Mouse (Mus musculus) midbrain, embryonic 12.5 days (tissue): Measurements from ENCODE around the gene Coil. TPM values are rescaled to one million over a fixed set of nuclear protein-coding genes. Genes with fewer than 3 reads are reported as not detected.
"Not testable (repeated sequence)": the region's sequence is repeated elsewhere in the genome, so short reads cannot be mapped to it uniquely, and the experiment has no call there.

Experiments
- ATAC-seq: fragments of 200-750 bp; cut with Nextera tagmentation; 2 replicates; pipeline ENCODE4 v1.8.0; 2017; ENCODE audit warnings: low read depth, moderate TSS enrichment, moderate library complexity; ENCODE audit not compliant: low FRiP score
- H3K27ac ChIP-seq: fragments of 300-500 bp; sonication (generic); replicated peaks from 2 replicates; pipeline ENCODE4 v1.5.1; 2016; ENCODE audit warnings: mild to moderate bottlenecking
- H3K27me3 ChIP-seq: fragments of 300-500 bp; sonication (generic); 2 replicates; pipeline ENCODE4 v1.6.1; 2016; ENCODE audit warnings: mild to moderate bottlenecking
- H3K36me3 ChIP-seq: fragments of 300-500 bp; sonication (generic); 2 replicates; pipeline ENCODE4 v1.6.1; 2016
- H3K4me1 ChIP-seq: fragments of 300-500 bp; sonication (generic); 2 replicates; pipeline ENCODE4 v1.6.1; 2016
- H3K4me2 ChIP-seq: fragments of 300-500 bp; sonication (generic); replicated peaks from 2 replicates; pipeline ENCODE4 v1.6.1; 2016; ENCODE audit warnings: mild to moderate bottlenecking, moderate library complexity
- H3K4me3 ChIP-seq: fragments of 300-500 bp; sonication (generic); 2 replicates; pipeline ENCODE4 v1.5.1; 2016; ENCODE audit warnings: mild to moderate bottlenecking
- H3K9ac ChIP-seq: fragments of 300-500 bp; sonication (generic); replicated peaks from 2 replicates; pipeline ENCODE4 v1.6.1; 2016; ENCODE audit warnings: mild to moderate bottlenecking, moderate library complexity
- H3K9me3 ChIP-seq: fragments of 300-500 bp; sonication (generic); 2 replicates; pipeline ENCODE4 v1.6.1; 2016; ENCODE audit warnings: mild to moderate bottlenecking
- WGBS: fragments of 180-500 bp; shearing (Covaris S2); methylation state at CpG from one replicate; pipeline ENCODE4 v1.1.7; 2016; 5-methylcytosine and 5-hydroxymethylcytosine counted together
- polyA plus RNA-seq: library from polyadenylated mRNA; unstranded; fragments of >200 nt; fragmentation: Nextera tagmentation; extraction: Ambion mirVana; gene quantifications from 2 replicates; pipeline ENCODE4 v1.2.1, GENCODE M21; 2016

Gene Coil
- polyA plus RNA-seq, 1 experiment from 2014 or later = 32.9 TPM

DNA sequence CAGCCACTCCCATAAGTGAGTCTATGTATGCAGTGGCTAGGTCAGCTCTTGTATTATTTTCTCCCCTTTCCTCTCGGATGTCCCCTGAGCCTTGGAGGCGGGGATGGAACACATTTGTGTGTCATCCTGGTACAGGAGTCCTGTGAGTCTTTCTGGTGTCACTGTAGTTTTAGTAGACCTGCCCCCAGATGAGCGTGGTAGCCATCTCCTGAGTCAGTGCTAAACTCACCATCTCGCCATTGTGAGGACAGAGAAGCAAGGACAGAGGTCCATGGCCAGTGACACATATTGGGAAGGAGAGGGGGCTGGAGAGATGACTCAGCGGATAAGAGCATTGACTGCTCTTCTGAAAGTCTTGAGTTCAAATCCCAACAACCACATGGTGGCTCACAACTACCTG, 7.1 kb downstream of the Coil start:
- 92% methylated on average over 5 of the region's 5 CpGs for WGBS
- H3K4me2 ChIP-seq = no peak overlapping the region
- H3K9me3 ChIP-seq = no peaks in the 10 kb centered on the region
- ATAC-seq = no peak
- H3K27ac ChIP-seq = no peak overlapping the region
- H3K27me3 ChIP-seq = no peaks in the 10 kb centered on the region
- no peak overlapping the region for H3K9ac ChIP-seq
- peaks cover 14% of the 10 kb centered on the region for H3K36me3 ChIP-seq
- peaks cover 12% of the 10 kb centered on the region for H3K4me1 ChIP-seq
- H3K4me3 ChIP-seq = no peak overlapping the region

DNA sequence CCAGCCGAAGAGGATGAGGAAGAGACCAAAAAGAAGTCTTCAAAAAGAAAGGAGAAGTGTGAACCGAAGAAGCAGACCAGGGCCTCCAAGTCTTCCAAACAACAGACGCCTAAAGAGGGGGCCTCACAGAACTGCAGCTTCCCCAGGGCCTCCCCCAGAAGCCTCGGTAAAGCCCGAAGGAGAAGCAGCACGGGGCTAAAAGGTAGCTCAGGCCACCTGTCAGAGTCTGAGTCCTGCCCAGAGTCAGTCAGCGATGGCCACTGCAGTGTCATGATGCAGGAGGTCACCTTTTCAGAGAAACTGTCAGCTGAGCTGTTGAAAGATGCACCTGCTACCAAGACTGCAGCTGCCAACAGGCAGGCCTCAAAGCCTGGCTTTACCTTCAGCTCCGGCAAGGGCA, 11.3 kb downstream of the Coil start:
- Histone ChIP-seq H3K27ac (no peak overlapping the region), H3K9ac (no peak overlapping the region), H3K4me1 (no peaks in the 10 kb centered on the region), H3K4me2 (no peak overlapping the region), H3K27me3 (no peaks in the 10 kb centered on the region), H3K36me3 (peaks cover 50% of the 10 kb centered on the region), H3K4me3 (no peak overlapping the region), H3K9me3 (no peaks in the 10 kb centered on the region)
- ATAC-seq = no peak
- 90% methylated on average over 8 of the region's 8 CpGs for WGBS

- H3K4me3 ChIP-seq = no peak overlapping the region
- WGBS = 86% methylated on average over 10 of the region's 10 CpGs
- no peaks in the 10 kb centered on the region for H3K9me3 ChIP-seq
- ATAC-seq = no peak
- H3K4me2 ChIP-seq = no peak overlapping the region
- H3K9ac ChIP-seq = no peak overlapping the region
- H3K36me3 ChIP-seq = peaks cover 76% of the 10 kb centered on the region
- no peak overlapping the region for H3K27ac ChIP-seq
- no peaks in the 10 kb centered on the region for H3K4me1 ChIP-seq
- H3K27me3 ChIP-seq = no peaks in the 10 kb centered on the region
Measured at GRCm38 (mm10) chr11:88986616-88987015, 16.6 kb downstream of the Coil start.

- no peak overlapping the region for H3K9ac ChIP-seq
- H3K4me1 ChIP-seq = no peaks in the 10 kb centered on the region
- H3K9me3 ChIP-seq = no peaks in the 10 kb centered on the region
- 81% methylated on average over 5 of the region's 5 CpGs for WGBS
- no peak overlapping the region for H3K4me3 ChIP-seq
- H3K27ac ChIP-seq = no peak overlapping the region
- no peak for ATAC-seq
- H3K27me3 ChIP-seq = no peaks in the 10 kb centered on the region
- H3K4me2 ChIP-seq = no peak overlapping the region
- H3K36me3 ChIP-seq = peaks cover 54% of the 10 kb centered on the region
Measured at GRCm38 (mm10) chr11:88988956-88989355, 18.9 kb downstream of the Coil start.

DNA sequence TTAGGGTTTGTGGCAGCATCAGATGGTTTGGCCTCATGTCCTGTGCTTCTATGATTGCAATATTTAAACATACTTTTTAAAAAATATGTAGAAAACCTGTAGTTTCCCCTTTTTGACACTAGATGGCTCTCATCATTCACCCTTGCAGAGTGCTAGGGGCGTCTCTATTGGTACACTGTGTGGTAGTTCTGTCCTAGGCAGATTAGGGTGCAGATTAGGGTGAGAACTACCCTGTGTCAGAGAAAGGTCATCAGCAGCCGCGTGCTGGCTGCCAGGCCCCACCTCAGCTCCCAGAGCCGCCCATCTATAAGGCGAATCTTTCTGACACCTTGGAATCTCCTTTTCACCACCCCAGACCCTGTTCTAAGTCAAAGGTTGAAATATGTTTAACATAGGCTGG, 19.5 kb downstream of the Coil start:
- Histone ChIP-seq H3K4me1 (no peaks in the 10 kb centered on the region), H3K9me3 (no peaks in the 10 kb centered on the region), H3K9ac (no peak overlapping the region), H3K4me3 (no peak overlapping the region), H3K27ac (no peak overlapping the region), H3K4me2 (no peak overlapping the region), H3K36me3 (peaks cover 49% of the 10 kb centered on the region), H3K27me3 (no peaks in the 10 kb centered on the region)
- no peak for ATAC-seq
- WGBS = 74% methylated on average over 5 of the region's 5 CpGs

DNA sequence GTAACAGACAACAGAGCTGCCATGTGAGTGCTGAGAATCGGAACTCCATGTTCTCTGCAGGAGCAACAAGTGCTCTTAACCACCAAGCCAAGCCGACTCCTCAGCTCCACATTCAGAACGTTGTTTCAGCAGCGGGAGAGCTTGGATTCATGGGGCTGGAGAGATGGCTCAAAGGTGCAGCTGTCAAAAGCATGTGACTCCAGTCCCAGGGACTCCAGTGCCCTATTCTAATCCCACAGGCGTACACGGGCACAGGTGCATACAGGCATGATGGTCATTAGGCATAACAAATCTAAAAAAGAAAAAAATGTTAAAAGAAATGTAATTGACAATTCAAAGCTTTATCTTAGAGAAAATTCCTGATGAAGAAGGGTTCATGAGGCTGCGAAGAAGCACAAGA, 23.1 kb downstream of the Coil start:
- no peak overlapping the region for H3K9ac ChIP-seq

GRCm38 (mm10) chr11:88993625-88994024, 23.6 kb downstream of the Coil start:
- H3K27ac ChIP-seq = no peak overlapping the region
- ATAC-seq = no peak
- peaks cover 9% of the 10 kb centered on the region for H3K27me3 ChIP-seq
- H3K4me3 ChIP-seq = no peak overlapping the region
- peaks cover 16% of the 10 kb centered on the region for H3K36me3 ChIP-seq
- 0 out of 2 replicates have a peak, but pooled peaks cover 3% of the 10 kb centered on the region for H3K4me1 ChIP-seq
- H3K9me3 ChIP-seq = no peaks in the 10 kb centered on the region
- H3K9ac ChIP-seq = no peak overlapping the region
- 15% methylated on average over 5 of the region's 5 CpGs for WGBS
- no peak overlapping the region for H3K4me2 ChIP-seq

More for the DNA sequence above, 23.1 kb downstream of the Coil start:
- no peaks in the 10 kb centered on the region for H3K4me1 ChIP-seq
- H3K4me3 ChIP-seq = no peak overlapping the region
- no peak overlapping the region for H3K4me2 ChIP-seq
- H3K9me3 ChIP-seq = no peaks in the 10 kb centered on the region
- no peak for ATAC-seq
- WGBS = 50% methylated on average over 7 of the region's 7 CpGs
- peaks cover 5% of the 10 kb centered on the region; the same call in 1 of the 2 replicates for H3K27me3 ChIP-seq
- no peak overlapping the region for H3K27ac ChIP-seq
- peaks cover 19% of the 10 kb centered on the region for H3K36me3 ChIP-seq

GRCm38 (mm10) chr11:88994492-88994891, 24.4 kb downstream of the Coil start:
- ATAC-seq = no peak
- Histone ChIP-seq H3K27me3 (peaks cover 18% of the 10 kb centered on the region), H3K36me3 (peaks cover 13% of the 10 kb centered on the region), H3K9me3 (no peaks in the 10 kb centered on the region), H3K9ac (no peak overlapping the region), H3K4me1 (peaks cover 8% of the 10 kb centered on the region; the same call in 1 of the 2 replicates), H3K27ac (no peak overlapping the region), H3K4me2 (no peak overlapping the region), H3K4me3 (no peak overlapping the region)
- WGBS = 89% methylated on average over 7 of the region's 7 CpGs

GRCm38 (mm10) chr11:88995616-88996015, 25.6 kb downstream of the Coil start:
- Histone ChIP-seq H3K27ac (no peak overlapping the region), H3K4me2 (no peak overlapping the region), H3K9ac (no peak overlapping the region), H3K27me3 (peaks cover 29% of the 10 kb centered on the region), H3K4me1 (peaks cover 11% of the 10 kb centered on the region; the same call in 1 of the 2 replicates), H3K9me3 (no peaks in the 10 kb centered on the region), H3K4me3 (no peak overlapping the region), H3K36me3 (peaks cover 8% of the 10 kb centered on the region)
- ATAC-seq = no peak
- WGBS = 94% methylated on average over 2 of the region's 2 CpGs

DNA sequence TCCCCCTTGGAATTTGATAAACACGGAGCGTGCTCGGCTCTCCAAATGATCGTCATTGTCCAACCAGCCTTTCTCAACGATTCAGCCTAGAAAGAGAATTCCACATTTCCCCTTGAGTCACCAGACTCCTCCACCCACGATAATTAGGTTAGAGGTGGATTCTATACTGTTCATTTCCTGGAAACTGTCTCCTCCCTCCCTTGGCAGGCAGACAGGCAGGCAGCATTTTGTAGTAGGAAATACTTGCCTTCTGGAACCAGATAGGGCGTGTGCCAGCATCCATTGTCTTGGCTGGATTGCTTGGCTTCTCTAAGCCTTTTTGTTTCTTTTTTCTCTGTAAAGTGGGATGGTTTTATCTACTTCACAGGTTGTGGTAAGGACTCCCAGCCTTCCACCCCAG, 26.4 kb downstream of the Coil start:
- WGBS = 81% methylated on average over 7 of the region's 7 CpGs

DNA sequence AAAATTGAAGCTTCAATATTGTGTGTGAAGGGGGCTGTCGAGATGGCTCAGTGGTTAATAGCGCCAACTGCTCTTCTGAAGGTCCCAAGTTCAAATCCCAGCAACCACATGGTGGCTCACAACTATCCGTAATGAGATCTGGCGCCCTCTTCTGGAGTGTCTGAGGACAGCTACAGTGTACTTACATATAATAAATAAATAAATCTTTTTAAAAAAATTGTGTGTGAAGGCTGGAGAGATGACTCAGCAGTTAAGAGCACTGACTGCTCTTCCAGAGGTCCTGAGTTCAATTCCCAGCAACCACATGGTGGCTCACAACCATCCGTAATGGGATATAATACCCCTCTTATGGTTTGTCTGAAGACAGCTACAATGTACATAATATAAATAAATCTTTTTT, 27.3 kb downstream of the Coil start:
- not testable (repeated sequence) for H3K4me3 ChIP-seq, H3K4me2 ChIP-seq, ATAC-seq, H3K27ac ChIP-seq, H3K9ac ChIP-seq, H3K9me3 ChIP-seq, H3K36me3 ChIP-seq
- WGBS = 92% methylated on average over 5 of the region's 5 CpGs
- H3K27me3 ChIP-seq = peaks cover 30% of the 10 kb centered on the region
- peaks cover 11% of the 10 kb centered on the region; the same call in 1 of the 2 replicates for H3K4me1 ChIP-seq

More for the DNA sequence above, 26.4 kb downstream of the Coil start:
- H3K36me3 ChIP-seq = no peaks in the 10 kb centered on the region
- H3K4me1 ChIP-seq = peaks cover 11% of the 10 kb centered on the region; the same call in 1 of the 2 replicates
- no peak overlapping the region for H3K4me3 ChIP-seq
- H3K9me3 ChIP-seq = no peaks in the 10 kb centered on the region
- no peak for ATAC-seq
- peaks cover 30% of the 10 kb centered on the region for H3K27me3 ChIP-seq
- no peak overlapping the region for H3K4me2 ChIP-seq
- no peak overlapping the region for H3K27ac ChIP-seq
- no peak overlapping the region for H3K9ac ChIP-seq

GRCm38 (mm10) chr11:88998406-88998805, 28.4 kb downstream of the Coil start:
- H3K27ac ChIP-seq = no peak overlapping the region
- H3K9me3 ChIP-seq = no peaks in the 10 kb centered on the region
- H3K4me3 ChIP-seq = no peak overlapping the region
- peaks cover 11% of the 10 kb centered on the region; the same call in 1 of the 2 replicates for H3K4me1 ChIP-seq
- H3K4me2 ChIP-seq = no peak overlapping the region
- no peak for ATAC-seq
- H3K36me3 ChIP-seq = no peaks in the 10 kb centered on the region
- WGBS = 30% methylated on average over 2 of the region's 3 CpGs
- H3K9ac ChIP-seq = no peak overlapping the region
- H3K27me3 ChIP-seq = peaks cover 30% of the 10 kb centered on the region
